Mouse (Mus musculus) limb, embryonic 14.5 days (tissue): ENCODE measurements around the gene Zfp85. TPM values are rescaled to one million over a fixed set of nuclear protein-coding genes. Genes with fewer than 3 reads are reported as not detected.
"Not testable (repeated sequence)": the region's sequence is repeated elsewhere in the genome, so short reads cannot be mapped to it uniquely, and the experiment has no call there.

ENCODE experiments used
- ATAC-seq: fragments of 200-750 bp; cut with Nextera tagmentation; 2 replicates; pipeline ENCODE4 v1.8.0; 2017; ENCODE audit warnings: low read depth, moderate number of reproducible peaks, moderate TSS enrichment; ENCODE audit not compliant: low FRiP score
- DNase-seq: peaks from one replicate; pipeline ENCODE4 v3.0.0-alpha.2; 2015; ENCODE audit warnings: low spot score
- H3K27ac ChIP-seq: fragments of 300-500 bp; sonication (generic); replicated peaks from 2 replicates; pipeline ENCODE4 v1.5.1; 2014; ENCODE audit warnings: low read depth, mild to moderate bottlenecking, low read length, moderate library complexity, mixed read lengths
- H3K27me3 ChIP-seq: fragments of 300-500 bp; sonication (generic); 2 replicates; pipeline ENCODE4 v1.6.1; 2014; ENCODE audit warnings: low read length, mixed read lengths; ENCODE audit not compliant: control insufficient read depth, insufficient read depth
- H3K36me3 ChIP-seq: fragments of 300-500 bp; sonication (generic); 2 replicates; pipeline ENCODE4 v1.6.1; 2014; ENCODE audit warnings: mild to moderate bottlenecking, low read length, moderate library complexity, mixed read lengths; ENCODE audit not compliant: control insufficient read depth, insufficient read depth
- H3K4me1 ChIP-seq: fragments of 300-500 bp; sonication (generic); 2 replicates; pipeline ENCODE4 v1.6.1; 2014; ENCODE audit warnings: antibody characterized with exemption, low read length, mixed read lengths; ENCODE audit not compliant: control insufficient read depth, insufficient read depth
- H3K4me2 ChIP-seq: fragments of 300-500 bp; sonication (generic); replicated peaks from 2 replicates; pipeline ENCODE4 v1.6.1; 2014; ENCODE audit warnings: low read depth, mild to moderate bottlenecking, low read length, moderate library complexity; ENCODE audit not compliant: severe bottlenecking
- H3K4me3 ChIP-seq: fragments of 300-500 bp; sonication (generic); replicated peaks from 2 replicates; pipeline ENCODE4 v1.5.1; 2014; ENCODE audit warnings: low read length
- H3K9ac ChIP-seq: fragments of 300-500 bp; sonication (generic); 2 replicates; pipeline ENCODE4 v1.6.1; 2014; ENCODE audit warnings: mild to moderate bottlenecking, low read depth, low read length, moderate library complexity; ENCODE audit not compliant: severe bottlenecking
- H3K9me3 ChIP-seq: fragments of 300-500 bp; sonication (generic); 2 replicates; pipeline ENCODE4 v1.6.1; 2016; ENCODE audit warnings: low read length; ENCODE audit not compliant: control insufficient read depth
- POLR2A ChIP-seq: fragments of 200-500 bp; IDR thresholded peaks from 2 replicates; pipeline ENCODE4 v1.8.0; 2012; ENCODE audit warnings: inconsistent platforms, mild to moderate bottlenecking, moderate library complexity, borderline replicate concordance; ENCODE audit not compliant: insufficient read depth, insufficient read length; ENCODE audit errors: extremely low read depth
- WGBS: fragments of 180-500 bp; shearing (Covaris S2); extraction: QIAGEN DNeasy Blood & Tissue Kit; methylation state at CpG from one replicate; pipeline ENCODE4 v1.1.7; 2014; 5-methylcytosine and 5-hydroxymethylcytosine counted together
- polyA plus RNA-seq, 2 experiments: library from polyadenylated mRNA; depleted of rRNA in 1 of 2; stranded (reverse) in 1 of 2; unstranded in 1 of 2; fragments of >200 nt; fragmentation: Nextera tagmentation in 1 of 2; extraction: Ambion mirVana in 1 of 2; gene quantifications; 2 replicates each; pipeline versions ENCODE4 v1.2.1 to v1.2.3; 2012 to 2014

The Zfp85 gene
- polyA plus RNA-seq (2012; rRNA removed), result 2.9 and 3.8 TPM in 2 replicates
- polyA plus RNA-seq (2014; fragmentation: Nextera tagmentation; extraction: Ambion mirVana), result 3.8 and 6.3 TPM in 2 replicates

GRCm38 (mm10) chr13:67754333-67755306, at the start of gene Zfp85:
Gene Zfp85, minus strand, starts transcription at chr13:67755228.
- Histone ChIP-seq H3K9me3 (no peaks in the 10 kb centered on the region), H3K4me1 (0 out of 2 replicates have a peak, but pooled peaks cover 3% of the 10 kb centered on the region), H3K27ac (peak within 1 kb of the TSS; percentile 72), H3K4me2 (peak within 1 kb of the TSS; percentile 50), H3K4me3 (peak within 1 kb of the TSS; percentile 67), H3K27me3 (no peaks in the 10 kb centered on the region), H3K36me3 (no peaks in the 10 kb centered on the region; the same call in 1 of the 2 replicates), H3K9ac (peak within 1 kb of the TSS; percentile 64)
- TF ChIP-seq POLR2A, result no peak
- 7% methylated on average over 24 of the region's 24 CpGs for WGBS
- DNase-seq, result peak; percentile 82
- ATAC-seq, result peak; percentile 95

DNA sequence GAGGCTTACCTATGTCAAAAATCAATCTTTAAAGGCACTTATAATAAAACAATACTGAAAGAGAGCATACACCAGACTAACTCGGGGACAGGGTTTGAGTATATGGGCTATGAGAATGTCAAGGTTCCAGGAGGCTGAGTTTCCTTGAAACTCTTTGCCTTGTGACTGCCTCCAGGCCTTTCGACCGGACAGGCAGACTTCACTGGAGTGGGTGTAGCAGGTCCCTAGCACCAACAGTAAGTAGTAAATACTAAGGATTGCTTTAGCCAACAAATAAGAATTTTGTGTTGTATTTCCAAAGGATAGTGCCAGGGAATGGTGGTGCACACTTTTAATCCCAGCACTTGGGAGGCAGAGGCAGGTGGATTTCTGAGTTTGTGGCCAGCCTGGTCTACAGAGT, 44.1 kb upstream of the Zfp85 start:
- H3K4me3 ChIP-seq, H3K27ac ChIP-seq, H3K4me1 ChIP-seq, H3K9me3 ChIP-seq, H3K9ac ChIP-seq, DNase-seq, H3K4me2 ChIP-seq, ATAC-seq, H3K27me3 ChIP-seq, H3K36me3 ChIP-seq: not testable (repeated sequence)
- WGBS, result 92% methylated on average over 3 of the region's 3 CpGs

DNA sequence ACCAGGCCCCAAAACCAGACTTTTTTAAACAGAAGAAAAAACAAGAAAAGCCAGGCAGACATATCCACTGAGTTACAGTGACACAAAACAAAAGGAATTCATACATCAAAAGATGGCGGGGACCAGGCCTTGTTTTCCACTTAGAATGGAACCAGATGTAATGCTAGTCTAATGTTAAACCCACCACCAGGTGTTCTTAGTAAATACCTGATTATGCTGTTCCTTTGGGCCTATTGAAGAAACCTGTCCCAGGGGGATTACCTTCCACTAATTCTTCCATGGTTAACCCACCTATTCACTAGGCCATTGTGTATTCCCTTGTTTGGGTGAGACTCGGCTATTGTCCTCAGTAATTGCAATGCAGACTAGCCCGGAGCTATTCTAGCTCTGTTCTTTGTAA, 43.6 kb upstream of the Zfp85 start:
- no peak overlapping the region for H3K4me3 ChIP-seq
- no peaks in the 10 kb centered on the region for H3K27me3 ChIP-seq
- no peaks in the 10 kb centered on the region for H3K36me3 ChIP-seq
- no peak for ATAC-seq
- no peaks in the 10 kb centered on the region for H3K9me3 ChIP-seq
- H3K9ac ChIP-seq, result no peak overlapping the region
- H3K4me2 ChIP-seq, result no peak overlapping the region
- WGBS, result 88% methylated on average over 3 of the region's 3 CpGs
- no peaks in the 10 kb centered on the region for H3K4me1 ChIP-seq
- DNase-seq, result no peak
- TF ChIP-seq POLR2A, result no peak
- no peak overlapping the region for H3K27ac ChIP-seq

DNA sequence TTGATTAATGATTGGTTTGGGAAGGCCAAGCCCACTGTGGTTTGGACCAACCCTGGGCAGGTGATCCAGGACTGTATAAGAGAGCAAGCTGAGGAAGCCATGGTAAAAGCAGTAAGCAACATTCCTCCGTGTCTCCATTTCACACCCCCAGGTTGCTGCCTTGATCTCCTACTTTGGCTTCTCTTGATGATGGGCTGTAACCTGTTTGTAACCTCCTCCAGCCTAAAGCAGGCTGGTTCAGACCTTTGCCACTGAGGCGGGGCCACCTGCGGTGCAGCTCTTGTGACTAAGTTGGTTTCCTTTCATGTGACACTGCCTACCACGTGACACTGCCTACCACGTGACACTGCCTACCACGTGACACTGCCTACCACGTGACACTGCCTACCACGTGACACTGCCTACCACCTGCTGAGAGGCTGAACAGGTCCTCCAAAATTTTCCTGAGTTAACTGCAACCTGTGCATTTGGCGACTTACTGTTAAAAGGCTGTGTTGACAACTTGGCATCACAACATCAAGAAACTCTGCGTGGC, 37.0 kb upstream of the Zfp85 start:
- H3K4me3 ChIP-seq, result no peak overlapping the region
- DNase-seq, result no peak
- H3K9ac ChIP-seq, result no peak overlapping the region
- no peaks in the 10 kb centered on the region for H3K27me3 ChIP-seq
- H3K27ac ChIP-seq, result no peak overlapping the region
- H3K36me3 ChIP-seq, result no peaks in the 10 kb centered on the region
- 89% methylated on average over 10 of the region's 10 CpGs for WGBS
- H3K4me1 ChIP-seq, result no peaks in the 10 kb centered on the region
- ATAC-seq, result no peak
- H3K9me3 ChIP-seq, result peaks cover 6% of the 10 kb centered on the region; the same call in 1 of the 2 replicates
- H3K4me2 ChIP-seq, result no peak overlapping the region
- TF ChIP-seq POLR2A, result no peak
